Mouse (Mus musculus) neutrophil, adult 83 days (primary cell): ENCODE measurements around the gene Sh3rf1. TPM values are rescaled to one million over a fixed set of nuclear protein-coding genes. Genes with fewer than 3 reads are reported as not detected.

ENCODE experiments used
- total RNA-seq, 2 experiments: library from RNA; stranded (reverse); gene quantifications; one replicate each; pipeline ENCODE4 v1.2.4; 2023

Gene Sh3rf1
- total RNA-seq: 1 to 10 TPM; 2.8 to 2.9 TPM

GRCm38 (mm10) chr8:61223729-61224379 is at the start of gene Sh3rf1:
Sh3rf1 (plus strand) TSS chr8:61223872.

Other genes starting within 250 kb of the Sh3rf1 start
- 10 to 100 TPM; 18.8 to 22.2 TPM for gene Clcn3, start 240.6 kb upstream of the Sh3rf1 start, total RNA-seq
- 1 to 10 TPM; 4.8 TPM for gene Nek1, start 230.7 kb upstream of the Sh3rf1 start, total RNA-seq